Mouse (Mus musculus) stomach, embryonic 16.5 days (tissue): ENCODE measurements around the gene 4930544G11Rik. TPM values are rescaled to one million over a fixed set of nuclear protein-coding genes. Genes with fewer than 3 reads are reported as not detected.

ENCODE experiments used
- ATAC-seq: fragments of 200-750 bp; cut with Nextera tagmentation; 2 replicates; pipeline ENCODE4 v1.8.0; 2017; ENCODE audit warnings: moderate number of reproducible peaks, moderate TSS enrichment; ENCODE audit not compliant: insufficient read depth, low FRiP score
- H3K27ac ChIP-seq: fragments of 300-500 bp; sonication (generic); 2 replicates; pipeline ENCODE4 v1.5.1; 2014; ENCODE audit warnings: low read length
- H3K27me3 ChIP-seq: fragments of 300-500 bp; sonication (generic); 2 replicates; pipeline ENCODE4 v1.6.1; 2014; ENCODE audit warnings: low read length, control low read depth, mixed read lengths; ENCODE audit not compliant: control insufficient read depth, insufficient read depth
- H3K36me3 ChIP-seq: fragments of 300-500 bp; sonication (generic); 2 replicates; pipeline ENCODE4 v1.6.1; 2014; ENCODE audit warnings: low read length; ENCODE audit not compliant: control insufficient read depth, insufficient read depth
- H3K4me1 ChIP-seq: fragments of 300-500 bp; sonication (generic); 2 replicates; pipeline ENCODE4 v1.6.1; 2014; ENCODE audit warnings: low read length, control low read depth, mixed read lengths; ENCODE audit not compliant: control insufficient read depth, insufficient read depth
- H3K4me2 ChIP-seq: fragments of 300-500 bp; sonication (generic); 2 replicates; pipeline ENCODE4 v1.6.1; 2014; ENCODE audit warnings: low read depth, low read length, mixed read lengths
- H3K4me3 ChIP-seq: fragments of 300-500 bp; sonication (generic); replicated peaks from 2 replicates; pipeline ENCODE4 v1.5.1; 2014; ENCODE audit warnings: mild to moderate bottlenecking, low read length
- H3K9ac ChIP-seq: fragments of 300-500 bp; sonication (generic); 2 replicates; pipeline ENCODE4 v1.6.1; 2014; ENCODE audit warnings: low read length
- H3K9me3 ChIP-seq: fragments of 300-500 bp; sonication (generic); replicated peaks from 2 replicates; pipeline ENCODE4 v1.6.1; 2016; ENCODE audit warnings: low read length, control low read depth; ENCODE audit not compliant: control insufficient read depth
- WGBS: fragments of 180-500 bp; shearing (Covaris S2); extraction: QIAGEN DNeasy Blood & Tissue Kit; methylation state at CpG from one replicate; pipeline ENCODE4 v1.1.7; 2014; 5-methylcytosine and 5-hydroxymethylcytosine counted together
- polyA plus RNA-seq: library from polyadenylated mRNA; unstranded; fragments of >200 nt; fragmentation: Nextera tagmentation; extraction: Ambion mirVana; gene quantifications from 2 replicates; pipeline ENCODE4 v1.2.1, GENCODE M21; 2015

The 4930544G11Rik gene
- polyA plus RNA-seq, 1 experiment from 2014 or later = not detected

GRCm38 (mm10) chr6:65935566-65936281, 16.7 kb upstream of the 4930544G11Rik start:
- no peak overlapping the region for H3K27ac ChIP-seq
- WGBS = 59% methylated on average over 7 of the region's 7 CpGs

GRCm38 (mm10) chr6:65950492-65950891, 1.9 kb upstream of the 4930544G11Rik start:
- H3K4me3 ChIP-seq = no peak overlapping the region
- no peak overlapping the region for H3K9ac ChIP-seq
- H3K4me1 ChIP-seq = no peaks in the 10 kb centered on the region
- H3K27ac ChIP-seq = no peak overlapping the region
- no peaks in the 10 kb centered on the region for H3K9me3 ChIP-seq
- 78% methylated on average over 6 of the region's 6 CpGs for WGBS
- H3K4me2 ChIP-seq = no peak overlapping the region
- H3K27me3 ChIP-seq = no peaks in the 10 kb centered on the region
- H3K36me3 ChIP-seq = no peaks in the 10 kb centered on the region
- no peak for ATAC-seq

More at GRCm38 (mm10) chr6:65935566-65936281, 16.7 kb upstream of the 4930544G11Rik start:
- no peak overlapping the region for H3K4me3 ChIP-seq
- H3K4me1 ChIP-seq = no peaks in the 10 kb centered on the region
- H3K9me3 ChIP-seq = no peaks in the 10 kb centered on the region
- ATAC-seq = no peak
- no peak overlapping the region for H3K4me2 ChIP-seq
- H3K9ac ChIP-seq = no peak overlapping the region
- 0 out of 2 replicates have a peak, but pooled peaks cover 3% of the 10 kb centered on the region for H3K36me3 ChIP-seq
- H3K27me3 ChIP-seq = no peaks in the 10 kb centered on the region

GRCm38 (mm10) chr6:65969386-65970111, 17.1 kb downstream of the 4930544G11Rik start:
- no peak for ATAC-seq
- H3K4me2 ChIP-seq = no peak overlapping the region
- no peak overlapping the region for H3K9ac ChIP-seq
- H3K27me3 ChIP-seq = no peaks in the 10 kb centered on the region
- H3K36me3 ChIP-seq = no peaks in the 10 kb centered on the region
- H3K27ac ChIP-seq = no peak overlapping the region
- no peaks in the 10 kb centered on the region for H3K9me3 ChIP-seq
- 60% methylated on average over 6 of the region's 6 CpGs for WGBS
- H3K4me1 ChIP-seq = no peaks in the 10 kb centered on the region
- H3K4me3 ChIP-seq = no peak overlapping the region

- H3K4me2 ChIP-seq = no peak overlapping the region
- no peak overlapping the region for H3K27ac ChIP-seq
- H3K9ac ChIP-seq = no peak overlapping the region
- 82% methylated on average over 9 of the region's 9 CpGs for WGBS
- H3K9me3 ChIP-seq = no peaks in the 10 kb centered on the region
- ATAC-seq = no peak
- no peaks in the 10 kb centered on the region for H3K27me3 ChIP-seq
- no peaks in the 10 kb centered on the region for H3K36me3 ChIP-seq
- H3K4me1 ChIP-seq = no peaks in the 10 kb centered on the region
- no peak overlapping the region for H3K4me3 ChIP-seq
Observed at GRCm38 (mm10) chr6:65970410-65970809, 18.0 kb downstream of the 4930544G11Rik start.

GRCm38 (mm10) chr6:65992081-65992480, 39.7 kb downstream of the 4930544G11Rik start:
- WGBS = 74% methylated on average over 3 of the region's 3 CpGs
- 0 out of 2 replicates have a peak, but pooled peaks cover 6% of the 10 kb centered on the region for H3K9me3 ChIP-seq
- no peak overlapping the region for H3K9ac ChIP-seq
- no peaks in the 10 kb centered on the region for H3K36me3 ChIP-seq
- H3K4me1 ChIP-seq = no peaks in the 10 kb centered on the region
- H3K27me3 ChIP-seq = no peaks in the 10 kb centered on the region
- no peak overlapping the region for H3K27ac ChIP-seq
- H3K4me3 ChIP-seq = no peak overlapping the region
- no peak for ATAC-seq
- H3K4me2 ChIP-seq = no peak overlapping the region

GRCm38 (mm10) chr6:65998343-65998742, 45.9 kb downstream of the 4930544G11Rik start:
- no peak for ATAC-seq
- H3K36me3 ChIP-seq = no peaks in the 10 kb centered on the region
- no peaks in the 10 kb centered on the region for H3K27me3 ChIP-seq
- 0 out of 2 replicates have a peak, but pooled peaks cover 6% of the 10 kb centered on the region for H3K9me3 ChIP-seq
- H3K9ac ChIP-seq = no peak overlapping the region
- H3K4me3 ChIP-seq = no peak overlapping the region
- no peaks in the 10 kb centered on the region for H3K4me1 ChIP-seq
- H3K27ac ChIP-seq = no peak overlapping the region
- H3K4me2 ChIP-seq = no peak overlapping the region

Other genes with a start within 250 kb of the 4930544G11Rik start
- gene Prdm5, start 173.6 kb upstream of the 4930544G11Rik start, polyA plus RNA-seq = 18.2 and 20.5 TPM in 2 replicates